Mouse (Mus musculus) 416B (cell line): ENCODE results near the gene Ptpre.

Experiments
- DNase-seq: peaks from one replicate; pipeline ENCODE4 v3.0.0; 2011; ENCODE audit warnings: low read depth

Gene Ptpre

DNA sequence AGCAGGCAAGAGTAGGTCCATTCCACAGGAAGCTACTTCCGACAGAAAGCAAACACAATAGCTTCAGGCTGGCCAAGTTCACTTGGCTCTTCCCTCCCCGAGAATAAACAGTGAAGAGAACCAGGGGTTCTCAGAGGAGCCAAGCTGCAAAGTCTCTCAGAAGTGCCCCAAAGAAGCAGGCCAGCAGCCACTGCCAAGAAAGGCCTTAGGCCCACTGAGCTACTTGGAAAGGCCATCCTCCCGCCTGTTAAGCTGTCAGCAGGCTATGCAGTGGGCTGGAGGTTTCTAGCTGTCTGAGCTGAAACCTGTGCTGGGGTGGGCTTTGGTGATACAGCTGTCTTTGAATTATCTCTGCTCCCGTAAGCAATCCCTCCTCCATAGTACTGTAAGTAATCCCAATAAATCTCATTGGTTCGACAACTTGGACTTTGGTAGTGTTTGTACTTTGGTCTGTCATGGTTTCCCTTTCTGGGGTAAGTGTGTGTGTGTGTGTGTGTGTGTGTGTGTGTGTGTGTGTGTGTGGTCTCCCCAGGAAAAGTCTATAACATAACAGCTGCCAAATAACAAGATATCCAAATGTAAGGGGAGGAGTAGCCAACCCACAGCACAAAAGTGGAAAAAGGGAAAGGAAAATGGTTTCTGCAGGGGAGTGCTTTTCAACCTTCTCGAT lies 186.5 kb downstream of the Ptpre start:
- DNase-seq = no peak

DNA sequence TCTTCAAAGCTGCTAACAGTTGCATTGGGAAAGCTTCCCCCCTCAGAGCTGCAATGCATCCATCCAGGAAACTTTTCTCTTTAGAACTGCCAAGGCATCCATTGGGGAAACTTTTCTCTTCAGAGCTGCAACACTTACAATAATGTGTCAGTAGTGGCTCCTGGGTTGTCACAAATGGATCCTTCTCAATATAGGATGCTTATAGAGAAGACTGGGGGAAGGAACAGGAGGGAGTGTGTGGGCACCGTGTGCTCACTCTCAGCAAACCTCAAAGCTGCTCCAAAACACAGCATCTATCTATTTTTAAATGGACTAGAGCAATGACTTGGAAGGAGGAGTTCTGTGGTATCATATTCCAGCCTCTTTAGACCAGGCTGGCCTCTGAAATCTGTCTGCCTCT lies 189.4 kb downstream of the Ptpre start:
- DNase-seq = no peak

DNA sequence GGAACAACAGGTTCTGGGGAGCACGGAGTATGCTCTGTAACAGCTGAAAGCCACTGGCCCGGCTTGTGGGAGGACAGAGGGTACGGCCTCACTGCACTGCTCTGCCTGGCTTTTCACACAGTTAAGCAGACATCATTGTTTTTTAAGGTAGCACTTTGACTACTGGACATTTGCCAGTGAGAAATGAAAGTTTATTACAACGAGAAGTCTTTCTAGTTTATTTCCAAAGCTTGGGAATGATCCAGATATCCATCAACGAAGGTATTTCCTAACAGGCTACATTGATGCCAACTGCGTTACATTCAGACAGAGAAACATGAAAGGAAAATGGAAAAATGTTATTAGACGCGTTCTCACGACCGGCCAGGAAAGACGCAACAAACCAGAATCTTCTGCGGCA lies 190.8 kb downstream of the Ptpre start:
- DNase-seq = no peak

DNA sequence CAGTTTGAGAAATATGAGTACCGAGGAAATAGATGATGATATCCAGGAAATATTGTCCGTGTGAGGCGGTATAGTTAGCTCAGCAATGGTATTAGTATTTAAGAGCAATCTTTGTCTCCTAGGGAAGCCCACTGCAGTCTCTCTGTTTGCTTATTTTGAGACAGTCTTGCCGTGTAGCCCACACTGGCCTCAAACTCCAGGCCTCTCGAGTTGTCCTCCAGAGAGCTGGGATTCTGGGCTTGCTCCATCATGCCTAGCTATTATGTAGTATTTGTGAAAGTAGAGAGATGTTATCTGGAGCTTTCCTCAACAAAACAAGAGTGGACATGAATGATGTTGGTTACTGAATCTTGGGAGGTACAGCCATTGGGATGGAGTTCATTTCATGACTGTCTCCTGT lies 197.1 kb downstream of the Ptpre start:
- no peak for DNase-seq

GRCm38 (mm10) chr7:135734911-135735646 lies 197.8 kb downstream of the Ptpre start:
- DNase-seq = no peak
